Mouse (Mus musculus) heart, adult 2 months (tissue): ENCODE measurements around the gene Ano9.

Source experiments
- CTCF ChIP-seq: fragments of 200-600 bp; IDR thresholded peaks from 2 replicates; pipeline ENCODE4 v1.8.1; 2022; ENCODE audit warnings: antibody characterized with exemption, mild to moderate bottlenecking, moderate library complexity
- EP300 ChIP-seq: fragments of 200-500 bp; IDR thresholded peaks from 2 replicates; pipeline ENCODE4 v1.6.1; 2011; ENCODE audit warnings: low read depth, low read length, control low read depth; ENCODE audit not compliant: insufficient read depth
- POLR2A ChIP-seq: fragments of 200-500 bp; IDR thresholded peaks from 2 replicates; pipeline ENCODE4 v1.6.1; 2011; ENCODE audit warnings: mild to moderate bottlenecking, low read depth, low read length, control low read depth; ENCODE audit not compliant: insufficient read depth

DNA sequence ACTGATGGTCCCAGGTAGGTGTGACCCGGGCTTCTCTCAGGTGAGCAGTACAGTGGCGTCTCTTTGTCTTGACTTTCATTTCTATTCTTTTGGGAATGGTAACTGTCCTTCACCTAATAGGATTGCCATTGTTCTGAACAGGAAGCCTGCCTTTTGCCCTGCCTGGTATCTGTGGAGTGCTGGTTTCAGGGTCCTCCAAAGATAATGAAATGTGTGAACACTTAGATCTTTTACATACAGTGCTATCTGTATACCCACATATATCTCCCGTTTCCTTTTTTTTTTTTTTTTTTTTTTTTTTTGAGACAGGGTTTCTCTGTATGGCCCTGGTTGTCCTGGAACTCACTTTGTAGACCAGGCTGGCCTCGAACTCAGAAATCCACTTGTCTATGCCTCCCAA is 23.7 kb upstream of the Ano9 start:
- TF ChIP-seq POLR2A = no peak
- TF ChIP-seq CTCF = no peak
- no peak for TF ChIP-seq EP300
